Mouse (Mus musculus) G1E (cell line): ENCODE results near the gene Flt1. TPM values are rescaled to one million over a fixed set of nuclear protein-coding genes. Genes with fewer than 3 reads are reported as not detected.

Experiments used
- ATAC-seq: 2 replicates; pipeline ENCODE4 v1.8.0; 2016; ENCODE audit warnings: mild to moderate bottlenecking; ENCODE audit not compliant: insufficient number of reproducible peaks, poor library complexity, low FRiP score, severe bottlenecking; ENCODE audit errors: extremely low read depth
- DNase-seq: peaks from one replicate; pipeline ENCODE4 v3.0.0; 2012; ENCODE audit warnings: low spot score
- H3K27me3 ChIP-seq: 2 replicates; pipeline ENCODE4 v1.6.1; 2012; ENCODE audit warnings: mild to moderate bottlenecking, low read length, inconsistent platforms; ENCODE audit not compliant: insufficient read depth
- H3K36me3 ChIP-seq: replicated peaks from 2 replicates; pipeline ENCODE3; 2012; ENCODE audit warnings: mild to moderate bottlenecking, inconsistent platforms
- H3K4me1 ChIP-seq: 2 replicates; pipeline ENCODE4 v1.6.1; 2012; ENCODE audit warnings: low read depth, low read length, inconsistent platforms, mixed read lengths; ENCODE audit not compliant: insufficient read depth
- H3K4me3 ChIP-seq: 2 replicates; pipeline ENCODE4 v1.5.1; 2012; ENCODE audit warnings: low read depth, mild to moderate bottlenecking, inconsistent platforms, low read length, moderate library complexity, mixed read lengths
- H3K9me3 ChIP-seq: replicated peaks from 2 replicates; pipeline ENCODE4 v1.6.1; 2012; ENCODE audit warnings: inconsistent platforms
- CTCF ChIP-seq: IDR thresholded peaks from 2 replicates; pipeline ENCODE4 v1.5.1; 2012; ENCODE audit warnings: low read depth, low read length, inconsistent platforms, mixed read lengths
- GATA1 ChIP-seq: IDR thresholded peaks from 2 replicates; pipeline ENCODE4 v1.6.1; 2012; ENCODE audit warnings: borderline replicate concordance, low read length, inconsistent platforms, mixed read lengths
- GATA2 ChIP-seq: IDR thresholded peaks from 2 replicates; pipeline ENCODE4 v1.6.1; 2012; ENCODE audit warnings: low read depth, low read length, inconsistent platforms, borderline replicate concordance
- POLR2AphosphoS5 ChIP-seq: IDR thresholded peaks from 2 replicates; pipeline ENCODE4 v1.6.1; 2012; ENCODE audit warnings: low read depth, low read length, inconsistent platforms; ENCODE audit not compliant: insufficient replicate concordance
- TAL1 ChIP-seq: conservative IDR thresholded peaks from 2 replicates; pipeline ENCODE4 v1.6.1; 2012; ENCODE audit warnings: low read depth, low read length, inconsistent platforms, mixed read lengths
- polyA plus RNA-seq: library from polyadenylated mRNA; stranded (reverse); fragments of >175 nt; gene quantifications from 2 replicates; pipeline ENCODE4 v1.2.3, GENCODE M21; 2012
- total RNA-seq, 2 experiments: library from RNA; stranded (forward) in 1 of 2; stranded (reverse) in 1 of 2; fragments of 200-1000 nt in 1 of 2; fragments of >200 nt in 1 of 2; fragmentation: Nextera tagmentation in 1 of 2; gene quantifications; 2 replicates each; pipeline ENCODE4 v1.2.3; 2014 to 2017

Flt1 gene
- total and polyA plus RNA-seq, 3 experiments, result 0.04 to 0.33 (median 0.15) TPM

DNA sequence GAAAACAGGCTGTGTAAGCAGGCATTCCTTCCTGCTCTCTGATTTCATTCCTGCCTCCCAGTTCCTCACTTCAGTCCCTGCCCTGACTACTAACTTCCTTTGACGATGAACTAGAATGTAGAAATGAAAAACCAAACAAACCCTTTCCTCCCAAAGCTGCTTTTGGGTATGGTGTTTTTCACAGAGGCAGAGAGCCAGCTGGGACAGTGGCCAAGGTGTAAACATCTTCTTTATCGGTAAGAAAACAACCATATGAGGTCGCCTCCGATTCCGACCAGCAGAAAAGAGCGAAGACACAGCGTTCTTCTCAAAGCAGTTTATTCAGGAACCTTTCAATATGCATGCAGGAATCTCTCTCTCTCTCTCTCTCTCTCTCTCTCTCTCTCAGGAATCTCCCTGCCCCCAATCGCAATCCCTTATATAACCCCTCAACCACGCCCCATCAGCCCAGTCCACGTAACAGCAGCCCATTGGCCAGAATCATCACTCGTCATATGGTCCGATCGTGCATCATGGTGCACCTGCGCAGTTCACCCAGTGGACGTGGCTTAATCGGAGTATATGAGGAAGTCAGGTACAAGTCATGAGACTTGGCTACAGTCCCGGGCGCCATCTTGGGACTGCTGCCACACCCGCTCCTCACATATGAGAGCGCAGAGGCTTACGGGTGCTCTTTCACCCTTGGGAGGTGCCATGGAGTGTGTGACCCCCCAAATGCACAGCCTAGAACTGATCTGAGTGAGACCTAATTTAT is 19.3 kb upstream of the Flt1 start:
- ATAC-seq (no peak), DNase-seq (no peak)
- H3K9me3 ChIP-seq, result no peaks in the 10 kb centered on the region
- no peak for TF ChIP-seq GATA1
- TF ChIP-seq CTCF, result no peak
- no peak for TF ChIP-seq POLR2AphosphoS5
- no peak overlapping the region for H3K4me3 ChIP-seq
- H3K27me3 ChIP-seq, result peaks cover 8% of the 10 kb centered on the region; the same call in 1 of the 2 replicates
- no peaks in the 10 kb centered on the region for H3K4me1 ChIP-seq
- no peaks in the 10 kb centered on the region for H3K36me3 ChIP-seq

DNA sequence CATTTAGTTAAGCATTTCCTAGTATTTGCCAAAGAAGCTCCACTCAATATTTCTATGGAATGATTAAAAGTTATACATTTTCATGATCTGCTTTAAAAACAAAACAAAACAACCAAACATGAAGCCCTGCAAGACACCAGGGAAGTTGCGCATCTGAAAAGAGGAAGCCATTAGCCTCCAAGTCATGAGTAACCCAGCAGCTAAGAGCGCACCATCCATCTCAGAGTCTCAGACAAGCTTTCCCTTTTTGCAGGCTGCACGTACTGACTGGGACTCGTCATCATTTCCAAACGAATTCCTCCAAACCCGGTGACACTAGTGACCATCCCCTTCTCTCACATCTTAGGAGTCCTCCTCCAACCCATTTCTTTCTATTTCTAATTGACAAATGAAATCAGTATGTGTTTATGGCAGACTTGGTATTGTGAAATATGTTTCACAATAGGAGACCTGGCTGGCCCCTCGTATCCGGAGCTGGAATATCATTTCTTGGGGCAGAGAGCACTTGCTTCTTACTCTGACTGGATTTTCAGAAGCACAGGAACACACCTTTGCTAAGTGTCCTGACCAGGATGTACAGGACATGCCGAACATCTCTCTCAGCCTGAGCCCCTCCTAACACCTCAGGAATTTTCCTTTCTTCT is 16.8 kb upstream of the Flt1 start:
- TF ChIP-seq GATA2 (no peak), CTCF (no peak)
- Histone ChIP-seq H3K27me3 (no peaks in the 10 kb centered on the region), H3K36me3 (no peaks in the 10 kb centered on the region), H3K4me1 (no peaks in the 10 kb centered on the region), H3K9me3 (no peaks in the 10 kb centered on the region), H3K4me3 (no peak overlapping the region)
- ATAC-seq, result no peak
- no peak for DNase-seq

DNA sequence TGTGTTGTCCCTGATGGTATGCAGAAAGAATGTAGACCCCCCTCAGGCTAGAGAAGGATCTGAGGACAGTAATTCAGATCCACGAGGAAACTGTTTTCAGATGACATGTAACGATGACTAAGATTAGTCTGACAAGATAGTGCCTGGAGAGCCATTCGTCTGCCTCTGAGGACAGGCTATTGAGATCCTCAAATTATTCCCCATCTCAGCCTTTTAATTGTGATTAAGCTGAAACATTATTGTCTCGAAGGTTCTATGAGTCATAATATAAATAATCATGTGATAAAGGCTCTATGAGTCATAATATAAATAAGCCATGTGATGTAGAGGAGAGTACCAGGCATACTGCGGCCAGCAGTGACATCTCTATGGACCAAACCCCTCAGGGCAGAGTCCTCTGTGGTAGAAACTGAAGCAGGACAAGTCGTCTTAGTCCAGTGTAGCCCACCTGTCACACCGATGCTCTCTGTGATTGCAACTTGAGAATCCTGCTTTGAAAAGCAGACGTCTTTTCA is 11.0 kb upstream of the Flt1 start:
- no peaks in the 10 kb centered on the region for H3K36me3 ChIP-seq
- TF ChIP-seq GATA1, result no peak
- TF ChIP-seq CTCF, result no peak
- no peak for TF ChIP-seq TAL1
- no peak for TF ChIP-seq GATA2
- no peak for TF ChIP-seq POLR2AphosphoS5
- no peak overlapping the region for H3K4me3 ChIP-seq
- peaks cover 11% of the 10 kb centered on the region for H3K4me1 ChIP-seq
- DNase-seq, result no peak
- ATAC-seq, result no peak
- no peaks in the 10 kb centered on the region for H3K9me3 ChIP-seq
- H3K27me3 ChIP-seq, result no peaks in the 10 kb centered on the region

DNA sequence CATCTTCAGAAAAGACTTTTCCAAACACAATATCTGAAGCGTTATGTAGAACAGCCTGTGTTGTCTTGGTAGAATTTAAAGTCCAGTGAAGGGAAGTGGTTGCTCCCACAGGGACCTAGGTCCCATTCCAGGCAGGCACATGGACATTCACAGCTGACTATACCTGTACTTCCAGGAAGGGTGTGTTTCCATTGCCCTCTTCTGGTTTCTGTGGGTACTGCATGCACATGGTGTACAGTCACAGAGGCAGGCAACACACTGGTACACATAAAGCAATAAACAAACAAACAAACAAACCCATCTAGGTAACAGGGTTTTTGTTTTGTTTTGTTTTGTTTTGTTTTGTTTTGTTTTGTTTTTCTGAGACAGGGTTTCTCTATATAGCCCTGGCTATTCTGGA is 7.9 kb upstream of the Flt1 start:
- TF ChIP-seq GATA2 (no peak), CTCF (peak; percentile 57)

DNA sequence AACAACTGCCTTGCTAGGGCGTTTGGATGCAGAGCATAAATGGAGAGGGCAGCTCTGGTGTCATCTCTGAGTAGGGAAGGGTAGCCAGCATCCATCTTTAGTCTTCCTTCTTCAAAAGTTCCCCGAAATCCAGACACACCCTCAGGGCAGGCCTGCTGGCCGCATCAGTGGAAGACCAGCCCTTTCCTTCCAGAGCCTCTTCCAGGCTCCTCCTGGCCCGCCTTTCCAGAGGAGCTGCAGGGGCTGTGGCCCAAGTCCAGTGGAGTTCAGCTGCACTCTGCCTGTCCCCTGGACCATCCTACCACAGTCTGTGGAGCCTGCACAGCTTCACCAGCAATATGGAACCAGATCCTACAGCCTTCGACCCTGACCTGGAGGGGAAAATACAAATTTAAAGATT is 7.1 kb upstream of the Flt1 start:
- no peaks in the 10 kb centered on the region for H3K27me3 ChIP-seq

More for the DNA sequence above, 7.9 kb upstream of the Flt1 start:
- Histone ChIP-seq H3K9me3 (no peaks in the 10 kb centered on the region), H3K27me3 (no peaks in the 10 kb centered on the region), H3K4me3 (no peak overlapping the region), H3K36me3 (no peaks in the 10 kb centered on the region), H3K4me1 (peaks cover 11% of the 10 kb centered on the region)
- 0 out of 2 replicates have a peak, but pooled peaks have one; percentile 54 for ATAC-seq
- no peak for DNase-seq

DNA sequence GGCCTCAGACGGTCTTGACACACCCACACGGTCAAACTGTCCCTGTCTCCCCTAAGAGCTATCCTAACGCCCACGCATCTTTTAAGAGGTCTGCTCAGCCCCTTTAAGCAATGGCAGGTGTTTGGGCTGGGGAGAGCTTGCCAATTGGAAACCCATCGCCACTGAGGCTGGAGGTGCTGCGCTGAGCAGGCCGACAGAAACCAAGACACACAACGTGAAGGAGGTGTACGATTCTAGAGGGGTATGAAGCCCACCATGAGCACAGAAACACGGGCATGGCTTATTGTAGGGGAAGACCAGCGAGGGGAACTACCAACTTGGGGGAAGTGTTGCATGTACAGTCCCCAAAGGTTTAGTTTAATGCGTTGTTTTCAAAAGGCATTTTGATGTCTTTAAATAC is 1.7 kb upstream of the Flt1 start:
- DNase-seq, result no peak
- Histone ChIP-seq H3K36me3 (no peaks in the 10 kb centered on the region), H3K4me1 (peaks cover 5% of the 10 kb centered on the region), H3K4me3 (no peak overlapping the region), H3K9me3 (peaks cover 16% of the 10 kb centered on the region), H3K27me3 (peaks cover 35% of the 10 kb centered on the region)
- no peak for TF ChIP-seq GATA1
- no peak for TF ChIP-seq CTCF
- no peak for TF ChIP-seq TAL1
- TF ChIP-seq GATA2, result no peak
- no peak for TF ChIP-seq POLR2AphosphoS5
- ATAC-seq, result no peak

More for the DNA sequence above, 7.1 kb upstream of the Flt1 start:
- TF ChIP-seq CTCF (no peak), TAL1 (no peak), POLR2AphosphoS5 (no peak), GATA2 (no peak), GATA1 (no peak)
- DNase-seq, result no peak
- peaks cover 11% of the 10 kb centered on the region for H3K4me1 ChIP-seq
- no peak overlapping the region for H3K4me3 ChIP-seq
- no peaks in the 10 kb centered on the region for H3K36me3 ChIP-seq
- H3K9me3 ChIP-seq, result no peaks in the 10 kb centered on the region
- ATAC-seq, result no peak
